ENCODE assay signal across 23 mouse cellular contexts in genomic region chr12:106536289-106536636, GRCm38 (mm10).
DNase-seq lines count a peak whose midpoint lies in the region; ATAC-seq lines count a peak whose summit lies in the region.
"Had no signal": no experiment of that assay in that cellular context is flagged by ENCODE, and none has a peak within 500 bp of the region (broad histone marks: within the 10 kb centered on the region; RNA-seq: fewer than 3 reads in every experiment).

No protein-coding gene starts in this region.

- peaks cover 15% of the 10 kb centered on the region for H3K4me1 ChIP-seq in neural tube, embryonic 13.5 days (replicated peaks)
- H3K4me1 ChIP-seq in neural tube, embryonic 15.5 days, result peaks cover 7% of the 10 kb centered on the region
- peaks cover 11% of the 10 kb centered on the region for H3K4me1 ChIP-seq in forebrain, embryonic 14.5 days (ENCODE audit: control insufficient read depth, insufficient read depth, low read length)
- H3K4me1 ChIP-seq: heart, embryonic 13.5 days; limb, embryonic 13.5 days; liver, embryonic 13.5 days; megakaryocyte, embryonic 14.5 days; stomach, embryonic 15.5 days had no signal

- H3K9me3 ChIP-seq in neural tube, embryonic 13.5 days, result 0 out of 2 replicates have a peak, but pooled peaks cover 3% of the 10 kb centered on the region
- H3K9me3 ChIP-seq in neural tube, embryonic 15.5 days (replicated peaks), result no peaks in the 10 kb centered on the region
- H3K9me3 ChIP-seq in forebrain, embryonic 14.5 days (replicated peaks; ENCODE audit: control insufficient read depth, low read length), result peaks cover 4% of the 10 kb centered on the region; the same call in 1 of the 2 replicates
- H3K9me3 ChIP-seq: kidney, embryonic 15.5 days; liver, embryonic 13.5 days; stomach, embryonic 15.5 days had no signal

- no peak for ATAC-seq in CD4-positive, CD25-positive, alpha-beta regulatory T cell, adult 4 months
- peak; percentile 19; the same call in 1 of the 2 replicates for ATAC-seq in neural tube, embryonic 13.5 days (ENCODE audit: low read depth)
- no peak for ATAC-seq in neural tube, embryonic 15.5 days (ENCODE audit: low FRiP score)
- ATAC-seq in forebrain, embryonic 14.5 days, result no peak
- ATAC-seq: intestine, postnatal 0 days; midbrain, embryonic 16.5 days had no signal

- 10% methylated on average over 7 of the region's 7 CpGs for WGBS in neural tube, embryonic 13.5 days
- WGBS in neural tube, embryonic 15.5 days, result 9% methylated on average over 7 of the region's 7 CpGs
- WGBS in forebrain, embryonic 14.5 days, result 6% methylated on average over 7 of the region's 7 CpGs

- H3K9ac ChIP-seq in neural tube, embryonic 13.5 days, result no peak overlapping the region
- no peak overlapping the region for H3K9ac ChIP-seq in neural tube, embryonic 15.5 days (replicated peaks)
- H3K9ac ChIP-seq in forebrain, embryonic 14.5 days (ENCODE audit: low read length), result no peak overlapping the region; the same call in 1 of the 2 replicates
- H3K9ac ChIP-seq: heart, embryonic 13.5 days; kidney, embryonic 15.5 days; limb, embryonic 13.5 days; liver, embryonic 13.5 days; stomach, embryonic 15.5 days had no signal

- no peak overlapping the region for H3K4me3 ChIP-seq in neural tube, embryonic 13.5 days
- no peak overlapping the region for H3K4me3 ChIP-seq in neural tube, embryonic 15.5 days (replicated peaks)
- no peak overlapping the region for H3K4me3 ChIP-seq in forebrain, embryonic 14.5 days (ENCODE audit: low read depth, low read length)
- H3K4me3 ChIP-seq: heart, adult 2 months; heart, embryonic 13.5 days; kidney, embryonic 15.5 days; limb, embryonic 13.5 days; liver, embryonic 13.5 days; megakaryocyte, embryonic 14.5 days; stomach, embryonic 15.5 days had no signal

- H3K36me3 ChIP-seq in neural tube, embryonic 13.5 days, result no peaks in the 10 kb centered on the region
- no peaks in the 10 kb centered on the region for H3K36me3 ChIP-seq in neural tube, embryonic 15.5 days
- no peaks in the 10 kb centered on the region for H3K36me3 ChIP-seq in forebrain, embryonic 14.5 days (ENCODE audit: control insufficient read depth, insufficient read depth, low read length)
- H3K36me3 ChIP-seq: heart, embryonic 13.5 days; kidney, embryonic 15.5 days; limb, embryonic 13.5 days; liver, embryonic 13.5 days; stomach, embryonic 15.5 days had no signal

- peaks cover 26% of the 10 kb centered on the region for H3K27me3 ChIP-seq in neural tube, embryonic 13.5 days
- 0 out of 2 replicates have a peak, but pooled peaks cover 3% of the 10 kb centered on the region for H3K27me3 ChIP-seq in neural tube, embryonic 15.5 days (replicated peaks)
- no peaks in the 10 kb centered on the region for H3K27me3 ChIP-seq in forebrain, embryonic 14.5 days (replicated peaks; ENCODE audit: control insufficient read depth, insufficient read depth, low read length)
- H3K27me3 ChIP-seq: liver, embryonic 13.5 days; megakaryocyte, embryonic 14.5 days; stomach, embryonic 15.5 days had no signal

- DNase-seq in CD4-positive, CD25-positive, alpha-beta regulatory T cell, adult 2 months (ENCODE audit: low read depth, low spot score), result peak; percentile 15
- no peak for DNase-seq in forebrain, embryonic 14.5 days (ENCODE audit: low spot score)
- DNase-seq in thymus, postnatal 4 days, result peak; percentile 52
- DNase-seq in adrenal gland, postnatal 36 days, result no peak
- DNase-seq: cerebellum, adult 11-12 months; cerebellum, postnatal 10 days; gastrocnemius, postnatal 36 days; heart, adult 2 months; heart, postnatal 14 days; kidney, postnatal 36 days; liver, embryonic 13.5 days; lung, adult 2 months; lung, postnatal 36 days had no signal

- no peak overlapping the region for H3K4me2 ChIP-seq in neural tube, embryonic 13.5 days
- H3K4me2 ChIP-seq in neural tube, embryonic 15.5 days, result no peak overlapping the region
- peak overlapping the region; percentile 26; the same call in 1 of the 2 replicates for H3K4me2 ChIP-seq in forebrain, embryonic 14.5 days (ENCODE audit: low read length)
- H3K4me2 ChIP-seq: heart, embryonic 13.5 days; kidney, embryonic 15.5 days; limb, embryonic 13.5 days; liver, embryonic 13.5 days; stomach, embryonic 15.5 days had no signal

- no peak overlapping the region for H3K27ac ChIP-seq in neural tube, embryonic 13.5 days (replicated peaks)
- H3K27ac ChIP-seq in neural tube, embryonic 15.5 days (replicated peaks), result no peak overlapping the region
- peak overlapping the region; percentile 85 for H3K27ac ChIP-seq in forebrain, embryonic 14.5 days (ENCODE audit: low read depth, low read length)
- H3K27ac ChIP-seq: heart, adult 2 months; heart, embryonic 13.5 days; kidney, embryonic 15.5 days; limb, embryonic 13.5 days; liver, embryonic 13.5 days; stomach, embryonic 15.5 days had no signal

Comparison
In these comparisons a context has a peak if more than half of its experiments do, and no peak if none do; other contexts are left out.
1. DNase-seq: peak in CD4-positive, CD25-positive, alpha-beta regulatory T cell, adult 2 months (single experiment) and thymus, postnatal 4 days (single experiment); none in forebrain, embryonic 14.5 days (single experiment) and adrenal gland, postnatal 36 days (0 of 2).